27 mouse cellular contexts compared by ENCODE assay signal in genomic region chr11:90677027-90677426, GRCm38 (mm10). TPM values are rescaled to one million over a fixed set of nuclear protein-coding genes. Genes with fewer than 3 reads are reported as not detected.
DNase-seq lines count a peak whose midpoint lies in the region; ATAC-seq lines count a peak whose summit lies in the region.
"Had no signal": no experiment of that assay in that cellular context is flagged by ENCODE, and none has a peak within 500 bp of the region (broad histone marks: within the 10 kb centered on the region; RNA-seq: fewer than 3 reads in every experiment).

No protein-coding gene starts in this region.

- H3K27me3 ChIP-seq in heart, embryonic 14.5 days (ENCODE audit: control insufficient read depth, insufficient read depth, low read length): no peaks in the 10 kb centered on the region
- no peaks in the 10 kb centered on the region for H3K27me3 ChIP-seq in erythroblast, embryonic 14.5 days (ENCODE audit: control insufficient read depth)
- H3K27me3 ChIP-seq in liver, embryonic 11.5 days (replicated peaks; ENCODE audit: control insufficient read depth, insufficient read depth, low read length): no peaks in the 10 kb centered on the region
- H3K27me3 ChIP-seq in liver, embryonic 16.5 days (ENCODE audit: control insufficient read depth, insufficient read depth, low read depth, low read length): no peaks in the 10 kb centered on the region
- H3K27me3 ChIP-seq: embryonic facial prominence, embryonic 12.5 days; forebrain, embryonic 12.5 days; intestine, embryonic 15.5 days; limb, embryonic 15.5 days; lung, embryonic 15.5 days; midbrain, embryonic 13.5 days had no signal

- H3K4me3 ChIP-seq in heart, embryonic 14.5 days (ENCODE audit: control insufficient read depth in 1 of 2, insufficient read depth in 1 of 2, low read depth in 1 of 2, low read length in 2 of 2): no peak overlapping the region
- peak overlapping the region; percentile 75 for H3K4me3 ChIP-seq in erythroblast, embryonic 14.5 days (replicated peaks)
- 0 out of 2 replicates have a peak overlapping the region, but pooled peaks have one; percentile 5 for H3K4me3 ChIP-seq in liver, embryonic 11.5 days (ENCODE audit: low read depth, low read length)
- peak overlapping the region; percentile 60 for H3K4me3 ChIP-seq in liver, embryonic 16.5 days (ENCODE audit: low read depth, low read length)
- H3K4me3 ChIP-seq: embryonic facial prominence, embryonic 12.5 days; forebrain, embryonic 12.5 days; intestine, embryonic 15.5 days; limb, embryonic 10.5 days; limb, embryonic 15.5 days; lung, embryonic 15.5 days; midbrain, embryonic 13.5 days had no signal

- H3K9ac ChIP-seq in heart, embryonic 14.5 days (ENCODE audit: low read length): no peak overlapping the region
- no peak overlapping the region for H3K9ac ChIP-seq in liver, embryonic 11.5 days (ENCODE audit: low read depth, low read length)
- peak overlapping the region; percentile 65 for H3K9ac ChIP-seq in liver, embryonic 16.5 days (ENCODE audit: low read depth, low read length)
- H3K9ac ChIP-seq: embryonic facial prominence, embryonic 12.5 days; forebrain, embryonic 12.5 days; forebrain, postnatal 0 days; intestine, embryonic 15.5 days; limb, embryonic 15.5 days; lung, embryonic 15.5 days; midbrain, embryonic 13.5 days had no signal

- no peaks in the 10 kb centered on the region for H3K9me3 ChIP-seq in heart, embryonic 14.5 days (ENCODE audit: control insufficient read depth, low read length)
- H3K9me3 ChIP-seq in erythroblast, embryonic 14.5 days (ENCODE audit: control insufficient read depth, low read length): no peaks in the 10 kb centered on the region
- H3K9me3 ChIP-seq in liver, embryonic 11.5 days (ENCODE audit: control insufficient read depth, low read length): no peaks in the 10 kb centered on the region
- no peaks in the 10 kb centered on the region for H3K9me3 ChIP-seq in liver, embryonic 16.5 days (replicated peaks; ENCODE audit: control insufficient read depth, low read length)
- H3K9me3 ChIP-seq: embryonic facial prominence, embryonic 12.5 days; forebrain, embryonic 12.5 days; intestine, embryonic 15.5 days; limb, embryonic 10.5 days; limb, embryonic 15.5 days; lung, embryonic 15.5 days; midbrain, embryonic 13.5 days had no signal

- DNase-seq in heart, postnatal 25 days (ENCODE audit: low spot score): no peak
- DNase-seq in liver, embryonic 11.5 days (ENCODE audit: low spot score): no peak
- no peak for DNase-seq in cerebellum, adult 11-12 months
- DNase-seq in layer of hippocampus, postnatal 36 days: no peak
- DNase-seq: adrenal gland, postnatal 25 days; B cell, adult 2 months; cerebellum, adult 9-11 months; embryo, embryonic 11 days; forebrain, postnatal 0 days; gastrocnemius, postnatal 25 days; heart, postnatal 10 days; kidney, adult 8-10 months; kidney, postnatal 4 days; right cerebral cortex, postnatal 14 days; thymus, postnatal 4 days had no signal

- peaks cover 39% of the 10 kb centered on the region for H3K36me3 ChIP-seq in heart, embryonic 14.5 days (ENCODE audit: control insufficient read depth, insufficient read depth, low read length)
- H3K36me3 ChIP-seq in erythroblast, embryonic 14.5 days (ENCODE audit: control insufficient read depth): peaks cover 99% of the 10 kb centered on the region
- H3K36me3 ChIP-seq in liver, embryonic 11.5 days (ENCODE audit: control insufficient read depth, insufficient read depth, low read length): peaks cover 13% of the 10 kb centered on the region; the same call in 1 of the 2 replicates
- H3K36me3 ChIP-seq in liver, embryonic 16.5 days (ENCODE audit: control insufficient read depth, insufficient read depth): peaks cover 44% of the 10 kb centered on the region
- H3K36me3 ChIP-seq: embryonic facial prominence, embryonic 12.5 days; intestine, embryonic 15.5 days; limb, embryonic 10.5 days; midbrain, embryonic 13.5 days had no signal

- no peak for ATAC-seq in heart, embryonic 14.5 days (ENCODE audit: insufficient number of reproducible peaks, insufficient read depth, low FRiP score, low read depth)
- no peak for ATAC-seq in liver, embryonic 11.5 days (replicated peaks; ENCODE audit: low FRiP score)
- ATAC-seq in liver, embryonic 16.5 days (ENCODE audit: low read depth): peak; percentile 22; the same call in 1 of the 2 replicates
- ATAC-seq: forebrain, postnatal 0 days; intestine, embryonic 15.5 days; midbrain, embryonic 13.5 days had no signal

- WGBS in heart, embryonic 14.5 days: 93% methylated on average over 7 of the region's 7 CpGs
- WGBS in liver, embryonic 11.5 days: 91% methylated on average over 7 of the region's 7 CpGs
- WGBS in liver, embryonic 16.5 days (ENCODE audit: insufficient replicate concordance): 77% methylated on average over 7 of the region's 7 CpGs

- H3K27ac ChIP-seq in heart, embryonic 14.5 days (replicated peaks in 1 of 2; ENCODE audit: control insufficient read depth in 1 of 2, insufficient read depth in 1 of 2, low read depth in 2 of 2, low read length in 2 of 2): 0 out of 4 replicates have a peak overlapping the region, but pooled peaks have one; percentile 3 to 6
- H3K27ac ChIP-seq in liver, embryonic 11.5 days (ENCODE audit: low read depth, low read length): no peak overlapping the region
- H3K27ac ChIP-seq in liver, embryonic 16.5 days (ENCODE audit: low read length): peak overlapping the region; percentile 83
- H3K27ac ChIP-seq: embryonic facial prominence, embryonic 12.5 days; forebrain, embryonic 12.5 days; hindbrain, postnatal 0 days; intestine, embryonic 15.5 days; kidney, postnatal 0 days; limb, embryonic 10.5 days; limb, embryonic 15.5 days; midbrain, embryonic 13.5 days had no signal

- intact Hi-C loops in heart, postnatal 25 days (cut with DNase I): no loop called here

- no peak overlapping the region; the same call in 1 of the 2 replicates for H3K4me2 ChIP-seq in heart, embryonic 14.5 days (ENCODE audit: low read length)
- peak overlapping the region; percentile 48 for H3K4me2 ChIP-seq in liver, embryonic 11.5 days
- H3K4me2 ChIP-seq in liver, embryonic 16.5 days (ENCODE audit: low read depth, low read length): peak overlapping the region; percentile 71
- H3K4me2 ChIP-seq: embryonic facial prominence, embryonic 12.5 days; forebrain, embryonic 12.5 days; intestine, embryonic 15.5 days; limb, embryonic 15.5 days; lung, embryonic 15.5 days; midbrain, embryonic 13.5 days had no signal

- H3K4me1 ChIP-seq in heart, embryonic 14.5 days (ENCODE audit: control insufficient read depth in 2 of 2, insufficient read depth in 2 of 2, low read length in 2 of 2): peaks cover 5 to 28% of the 10 kb centered on the region in 2 experiments
- H3K4me1 ChIP-seq in erythroblast, embryonic 14.5 days (ENCODE audit: control insufficient read depth): peaks cover 89% of the 10 kb centered on the region
- H3K4me1 ChIP-seq in liver, embryonic 11.5 days (replicated peaks; ENCODE audit: control insufficient read depth, insufficient read depth, low read length): peaks cover 5% of the 10 kb centered on the region
- H3K4me1 ChIP-seq in liver, embryonic 16.5 days (ENCODE audit: control insufficient read depth, low read depth, low read length): peaks cover 31% of the 10 kb centered on the region
- H3K4me1 ChIP-seq: embryonic facial prominence, embryonic 12.5 days; forebrain, embryonic 12.5 days; intestine, embryonic 15.5 days; limb, embryonic 10.5 days; limb, embryonic 15.5 days; midbrain, embryonic 13.5 days had no signal

RNA-seq across cellular contexts. Expression of gene Tom1l1, which starts 11.1 kb away (rescaled TPM):
- 36.9 and 42.9 TPM in 2 replicates for polyA plus RNA-seq in heart, embryonic 14.5 days (2014; fragmentation: Nextera tagmentation; extraction: Ambion mirVana)
- 10 to 100 TPM; 15.1 to 19.8 TPM for total RNA-seq in heart, postnatal 25 days (2021)
- polyA plus RNA-seq in erythroblast, embryonic 14.5 days (2012): 1.2 and 1.3 TPM in 2 replicates
- 60.7 and 66.0 TPM in 2 replicates for polyA plus RNA-seq in liver, embryonic 11.5 days (2014; fragmentation: Nextera tagmentation; extraction: Ambion mirVana)
- polyA plus RNA-seq in liver, embryonic 16.5 days (2015; fragmentation: Nextera tagmentation; extraction: Ambion mirVana): 50.3 and 51.8 TPM in 2 replicates
- total RNA-seq in layer of hippocampus, postnatal 36 days (2021): 10 to 100 TPM; 17.9 to 23.0 TPM

RNA-seq across cellular contexts. Expression of gene Cox11, which starts 39.1 kb away (rescaled TPM):
- 30.8 and 33.7 TPM in 2 replicates for polyA plus RNA-seq in heart, embryonic 14.5 days (2014; fragmentation: Nextera tagmentation; extraction: Ambion mirVana)
- 10 to 100 TPM; 24.7 to 25.5 TPM for total RNA-seq in heart, postnatal 25 days (2021)
- 3.3 and 3.7 TPM in 2 replicates for polyA plus RNA-seq in erythroblast, embryonic 14.5 days (2012)
- 25.9 and 28.8 TPM in 2 replicates for polyA plus RNA-seq in liver, embryonic 11.5 days (2014; fragmentation: Nextera tagmentation; extraction: Ambion mirVana)
- polyA plus RNA-seq in liver, embryonic 16.5 days (2015; fragmentation: Nextera tagmentation; extraction: Ambion mirVana): 17.9 and 19.1 TPM in 2 replicates
- total RNA-seq in layer of hippocampus, postnatal 36 days (2021): 10 to 100 TPM; 25.5 to 27.5 TPM

RNA-seq across cellular contexts. Expression of gene Stxbp4, which starts 39.1 kb away (rescaled TPM):
- polyA plus RNA-seq in heart, embryonic 14.5 days (2014; fragmentation: Nextera tagmentation; extraction: Ambion mirVana): 13.2 and 13.4 TPM in 2 replicates
- total RNA-seq in heart, postnatal 25 days (2021): 1 to 10 TPM; 5.0 to 5.8 TPM
- polyA plus RNA-seq in erythroblast, embryonic 14.5 days (2012): 0.13 and 0.15 TPM in 2 replicates
- 16.6 and 17.9 TPM in 2 replicates for polyA plus RNA-seq in liver, embryonic 11.5 days (2014; fragmentation: Nextera tagmentation; extraction: Ambion mirVana)
- polyA plus RNA-seq in liver, embryonic 16.5 days (2015; fragmentation: Nextera tagmentation; extraction: Ambion mirVana): 6.0 and 6.6 TPM in 2 replicates
- total RNA-seq in layer of hippocampus, postnatal 36 days (2021): 10 to 100 TPM; 14.6 to 15.1 TPM

Comparison
In these comparisons a context has a peak if more than half of its experiments do, and no peak if none do; other contexts are left out.
1. H3K4me3 ChIP-seq: peak in erythroblast, embryonic 14.5 days (single experiment), liver, embryonic 11.5 days (single experiment) and liver, embryonic 16.5 days (single experiment); none in heart, embryonic 14.5 days (0 of 2).
2. RNA of gene Tom1l1, which starts 11.1 kb away (polyA plus RNA-seq): 60.7 to 66.0 TPM in liver, embryonic 11.5 days, 50.3 to 51.8 TPM in liver, embryonic 16.5 days and 36.9 to 42.9 TPM in heart, embryonic 14.5 days; 1.2 to 1.3 TPM in erythroblast, embryonic 14.5 days; every median in the first group is over 10 times any median in the second.